Mouse (Mus musculus) kidney, postnatal 4 days (tissue): ENCODE results near the gene Amot.
A peak's percentile ranks its signal among the peaks of the same experiment; 100 is the strongest.

Experiments
- DNase-seq, 2 experiments: peaks; one replicate each; pipeline ENCODE4 v3.0.0; 2021; ENCODE audit warnings: mixed read lengths in 2 of 2

The Amot gene

GRCm38 (mm10) chrX:145504717-145505415 lies at the start of gene Amot:
Gene Amot, minus strand, starts transcription at chrX:145505181.
- peak; percentile 88 to 93 for DNase-seq

- no peak for DNase-seq
These were observed 40.1 kb upstream of the Amot start for GRCm38 (mm10) chrX:145545060-145545459.

- no peak for DNase-seq
These were observed 38.9 kb upstream of the Amot start for GRCm38 (mm10) chrX:145543602-145544490.

DNA sequence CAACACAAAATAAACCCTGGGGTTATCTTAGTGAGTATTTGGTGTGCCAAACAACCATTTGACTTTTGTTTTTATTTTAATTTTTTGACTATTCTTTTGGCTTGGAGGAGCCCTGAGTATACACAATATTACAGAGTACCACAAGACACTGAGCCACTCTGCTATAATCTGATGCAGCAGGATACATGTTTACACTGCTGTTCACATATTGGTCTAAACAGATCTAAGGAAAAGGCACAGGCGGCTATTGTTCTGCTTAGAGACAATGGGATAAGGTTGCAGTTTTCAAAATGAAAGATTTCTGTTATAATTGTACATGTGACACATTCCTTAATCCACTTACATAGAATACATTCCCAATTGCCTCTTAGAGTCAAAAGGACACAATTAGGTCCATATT lies 36.1 kb upstream of the Amot start:
- DNase-seq = no peak

GRCm38 (mm10) chrX:145540321-145540720 lies 35.3 kb upstream of the Amot start:
- no peak for DNase-seq

GRCm38 (mm10) chrX:145529602-145530001 lies 24.6 kb upstream of the Amot start:
- no peak for DNase-seq

- no peak for DNase-seq
These were observed 11.5 kb upstream of the Amot start for GRCm38 (mm10) chrX:145516322-145517066.

DNA sequence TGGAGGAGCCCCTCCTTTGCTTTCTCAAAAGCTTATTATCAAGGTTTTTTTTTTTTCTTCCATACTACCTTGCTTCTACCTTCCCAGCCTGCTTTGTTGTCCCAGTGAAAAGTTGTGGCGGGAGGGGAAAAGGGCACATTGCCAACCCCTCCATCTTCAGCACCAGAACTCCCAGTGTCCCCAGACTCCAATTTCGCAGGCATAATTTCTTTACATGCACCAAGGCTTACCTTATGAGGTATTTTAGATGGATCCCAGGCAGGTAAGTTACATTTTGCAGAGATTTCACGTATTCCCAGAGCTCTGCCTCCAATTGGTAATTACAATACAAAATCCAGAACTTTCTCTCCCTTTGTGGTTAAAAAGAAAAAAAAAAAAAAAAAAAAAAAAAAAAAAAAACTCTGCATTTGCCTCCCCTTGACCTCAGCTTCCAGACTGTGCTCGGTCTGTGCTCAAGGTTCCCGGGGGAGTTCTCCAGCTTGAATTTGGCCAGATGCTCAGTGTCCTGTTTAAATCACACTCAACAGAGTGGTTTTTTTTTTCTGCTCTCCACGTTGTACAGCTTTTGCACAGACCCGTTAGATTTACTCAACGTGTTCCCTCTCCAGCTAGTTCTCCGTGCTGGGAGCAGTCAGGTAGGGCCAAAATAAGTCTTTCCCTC lies 10.6 kb upstream of the Amot start:
- peak in 1 of 2 experiments; percentile 38 for DNase-seq

GRCm38 (mm10) chrX:145510675-145511074 lies 5.7 kb upstream of the Amot start:
- DNase-seq = no peak

GRCm38 (mm10) chrX:145505457-145506201 lies 648 bp upstream of the Amot start:
- peak; percentile 69 to 86 for DNase-seq

GRCm38 (mm10) chrX:145501666-145502355 lies 3.2 kb downstream of the Amot start:
- DNase-seq = no peak

DNA sequence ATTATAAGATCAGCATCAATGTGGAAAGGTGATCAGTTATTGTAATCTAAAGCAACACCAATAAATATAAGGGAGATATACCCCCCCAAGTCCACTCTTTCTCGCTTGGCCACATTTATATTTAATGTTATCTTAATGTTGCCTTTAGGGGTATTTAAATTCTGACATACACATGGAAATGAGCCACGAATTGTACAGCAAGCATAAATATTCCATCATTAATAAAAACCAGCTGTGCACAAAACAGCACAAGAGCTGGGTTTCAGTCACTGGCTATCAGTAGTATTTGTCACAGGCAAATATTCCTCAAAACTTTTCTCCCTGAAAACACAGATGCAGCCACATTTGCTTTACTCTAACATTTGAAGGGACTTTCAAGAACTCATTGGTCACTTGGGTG lies 5.9 kb downstream of the Amot start:
- no peak for DNase-seq

DNA sequence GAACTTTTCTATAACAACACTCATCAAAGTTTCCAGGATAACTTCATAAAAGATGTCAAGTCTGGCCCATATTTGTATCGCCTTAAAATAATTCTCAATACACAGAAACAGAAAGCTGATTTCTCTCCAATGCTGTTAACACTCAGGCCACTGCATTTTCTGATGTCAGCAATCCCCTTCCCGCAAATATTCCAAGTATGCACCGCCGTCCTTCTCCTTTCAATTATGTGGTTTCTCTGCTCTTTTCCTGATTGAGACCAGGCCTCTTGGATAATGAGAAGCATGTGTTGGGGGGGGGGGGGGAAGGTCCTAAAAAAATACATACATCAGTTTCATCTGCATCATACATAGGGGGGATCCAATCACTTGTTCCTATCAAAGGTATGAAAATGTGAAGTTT lies 6.3 kb downstream of the Amot start:
- DNase-seq = no peak

- DNase-seq = no peak
These were observed 7.5 kb downstream of the Amot start for GRCm38 (mm10) chrX:145497486-145497885.

GRCm38 (mm10) chrX:145495381-145495780 lies 9.6 kb downstream of the Amot start:
- DNase-seq = no peak

DNA sequence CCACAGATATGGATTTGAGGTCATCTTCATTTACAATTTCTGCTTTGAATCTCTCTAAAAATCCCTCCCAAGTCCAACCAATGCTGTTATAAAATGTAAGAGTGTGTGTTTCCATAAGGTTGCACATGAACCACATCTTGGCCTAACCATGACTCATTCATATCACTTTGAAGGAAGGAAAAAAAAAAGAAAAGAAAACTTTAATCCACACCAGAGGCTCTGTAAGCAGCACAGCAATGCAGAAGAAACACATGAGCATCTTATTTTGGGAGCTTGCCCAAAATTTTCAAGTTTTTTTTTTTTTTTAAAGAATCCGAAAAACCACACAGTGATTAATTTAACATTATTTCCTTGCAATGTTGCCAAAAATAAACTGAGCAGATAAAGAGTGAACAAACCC lies 14.2 kb downstream of the Amot start:
- DNase-seq = no peak

DNA sequence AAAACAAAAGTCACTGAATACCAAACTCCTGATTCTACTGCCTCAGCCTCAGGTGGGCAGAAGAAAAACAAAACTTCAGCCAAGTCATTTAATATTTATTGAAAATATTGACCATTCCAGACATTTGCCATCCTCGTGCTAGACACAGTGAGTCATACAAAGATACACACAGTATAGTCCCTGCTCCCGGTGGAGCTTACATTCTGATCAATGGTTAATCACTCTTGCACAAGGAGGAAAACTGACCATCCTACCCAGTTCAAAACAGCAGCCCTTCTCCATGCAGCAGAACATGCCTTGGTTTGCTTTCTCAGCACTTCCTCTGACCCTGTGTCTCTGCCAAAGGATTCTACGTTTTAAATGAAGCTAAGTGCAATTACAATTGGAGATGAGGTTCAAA lies 14.6 kb downstream of the Amot start:
- no peak for DNase-seq

GRCm38 (mm10) chrX:145489950-145490349 lies 15.0 kb downstream of the Amot start:
- DNase-seq = no peak

DNA sequence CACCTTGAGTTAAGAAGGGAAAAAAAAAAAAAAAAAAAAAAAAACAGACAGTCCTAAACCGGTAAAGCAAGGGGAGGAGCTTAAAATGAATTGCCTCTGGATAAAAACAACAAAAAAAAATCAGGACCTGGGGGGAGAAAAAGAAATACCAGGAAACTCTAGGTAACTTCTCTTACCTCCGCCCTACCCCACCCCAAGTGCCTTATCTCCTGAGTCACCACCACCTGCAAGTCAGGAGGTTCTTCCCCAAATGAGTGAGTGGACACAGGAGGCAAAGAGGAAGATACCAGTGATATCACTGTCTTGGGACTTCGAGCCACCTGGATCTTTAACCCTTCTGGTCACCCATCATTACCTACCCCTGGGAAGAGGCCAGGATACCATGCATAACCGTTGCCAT lies 19.5 kb downstream of the Amot start:
- no peak for DNase-seq

GRCm38 (mm10) chrX:145483486-145484055 lies 21.4 kb downstream of the Amot start:
- no peak for DNase-seq

DNA sequence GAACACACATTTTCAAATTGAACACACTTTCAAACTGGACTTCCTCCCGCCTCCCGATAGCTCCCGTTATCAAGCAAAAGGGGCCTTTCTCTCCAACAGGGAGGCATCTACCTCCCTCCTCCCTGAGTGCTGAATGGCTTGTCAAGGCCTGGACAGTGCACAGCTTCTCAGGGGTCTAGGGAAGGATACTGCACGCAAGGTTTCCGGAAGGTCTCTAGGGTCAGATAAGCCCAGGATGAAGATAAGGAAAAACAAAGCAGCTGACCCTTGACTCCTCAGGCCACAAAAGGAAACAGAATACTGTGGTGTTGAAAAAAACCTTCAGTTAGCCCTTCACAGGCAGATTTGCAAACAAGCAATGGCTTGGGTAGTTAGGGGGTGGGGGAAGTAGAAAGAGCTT lies 22.6 kb downstream of the Amot start:
- DNase-seq = no peak
